Mouse (Mus musculus) midbrain, embryonic 16.5 days (tissue): ENCODE measurements at regions not wholly inside any gene's neighbourhood (a gene's known extent, or its start where the extent isn't known, plus 50 kb on each side); places are given as distances from the start of the nearest gene placed in this dataset.

Experiments used
- ATAC-seq: fragments of 200-750 bp; cut with Nextera tagmentation; 2 replicates; pipeline ENCODE4 v1.8.0; 2017; ENCODE audit warnings: moderate TSS enrichment
- H3K27ac ChIP-seq: fragments of 300-500 bp; sonication (generic); 2 replicates; pipeline ENCODE4 v1.5.1; 2014; ENCODE audit warnings: mild to moderate bottlenecking, low read length, mixed read lengths
- H3K27me3 ChIP-seq: fragments of 300-500 bp; sonication (generic); 2 replicates; pipeline ENCODE4 v1.6.1; 2014; ENCODE audit warnings: low read depth, low read length, mixed read lengths; ENCODE audit not compliant: control insufficient read depth, insufficient read depth
- H3K36me3 ChIP-seq: fragments of 300-500 bp; sonication (generic); 2 replicates; pipeline ENCODE4 v1.6.1; 2014; ENCODE audit warnings: mild to moderate bottlenecking, low read length, moderate library complexity, mixed read lengths; ENCODE audit not compliant: control insufficient read depth, insufficient read depth
- H3K4me1 ChIP-seq: fragments of 300-500 bp; sonication (generic); 2 replicates; pipeline ENCODE4 v1.6.1; 2014; ENCODE audit warnings: mild to moderate bottlenecking, low read length, mixed read lengths; ENCODE audit not compliant: control insufficient read depth, insufficient read depth
- H3K4me2 ChIP-seq: fragments of 300-500 bp; sonication (generic); 2 replicates; pipeline ENCODE4 v1.6.1; 2014; ENCODE audit warnings: mild to moderate bottlenecking, low read length, mixed read lengths
- H3K4me3 ChIP-seq: fragments of 300-500 bp; sonication (generic); 2 replicates; pipeline ENCODE4 v1.5.1; 2014; ENCODE audit warnings: low read depth, mild to moderate bottlenecking, low read length, moderate library complexity, mixed read lengths
- H3K9ac ChIP-seq: fragments of 300-500 bp; sonication (generic); 2 replicates; pipeline ENCODE4 v1.6.1; 2014; ENCODE audit warnings: low read depth, low read length, mixed read lengths
- H3K9me3 ChIP-seq: fragments of 300-500 bp; sonication (generic); replicated peaks from 2 replicates; pipeline ENCODE4 v1.6.1; 2014; ENCODE audit warnings: mild to moderate bottlenecking, low read length, mixed read lengths; ENCODE audit not compliant: control insufficient read depth, poor library complexity, severe bottlenecking
- WGBS: fragments of 180-500 bp; shearing (Covaris S2); extraction: QIAGEN DNeasy Blood & Tissue Kit; methylation state at CpG from one replicate; pipeline ENCODE4 v1.1.7; 2014; 5-methylcytosine and 5-hydroxymethylcytosine counted together

- WGBS = 65% methylated on average over 2 of the region's 2 CpGs
Observed at GRCm38 (mm10) chr15:72393226-72393625, 1441.1 kb upstream of the Gm6569 start.

GRCm38 (mm10) chr15:72411956-72412355 is 1422.4 kb upstream of the Gm6569 start:
- 85% methylated on average over 6 of the region's 6 CpGs for WGBS
- no peak overlapping the region for H3K4me2 ChIP-seq

More at GRCm38 (mm10) chr15:72393226-72393625, 1441.1 kb upstream of the Gm6569 start:
- no peaks in the 10 kb centered on the region for H3K9me3 ChIP-seq
- ATAC-seq = no peak
- no peaks in the 10 kb centered on the region for H3K27me3 ChIP-seq
- H3K4me2 ChIP-seq = no peak overlapping the region
- H3K4me3 ChIP-seq = no peak overlapping the region
- no peaks in the 10 kb centered on the region for H3K36me3 ChIP-seq
- H3K9ac ChIP-seq = no peak overlapping the region
- H3K27ac ChIP-seq = no peak overlapping the region
- no peaks in the 10 kb centered on the region for H3K4me1 ChIP-seq

More at GRCm38 (mm10) chr15:72411956-72412355, 1422.4 kb upstream of the Gm6569 start:
- Histone ChIP-seq H3K4me3 (no peak overlapping the region), H3K27me3 (no peaks in the 10 kb centered on the region), H3K27ac (no peak overlapping the region), H3K4me1 (no peaks in the 10 kb centered on the region), H3K9me3 (no peaks in the 10 kb centered on the region), H3K36me3 (no peaks in the 10 kb centered on the region), H3K9ac (no peak overlapping the region)
- ATAC-seq = no peak
